Mouse (Mus musculus): ENCODE results near the gene Sbk3. TPM values are rescaled to one million over a fixed set of nuclear protein-coding genes. Genes with fewer than 3 reads are reported as not detected.

The Sbk3 gene
- total RNA-seq, 1 experiment: not detected

- Histone ChIP-seq H3K9me3 (ENCODE audit: control insufficient read depth, insufficient read depth, low read depth, low read length) (no peaks in the 10 kb centered on the region), H3K4me3 (ENCODE audit: insufficient read depth in 1 of 2, low read depth in 1 of 2, low read length in 2 of 2, poor library complexity in 1 of 2, severe bottlenecking in 1 of 2) (no peak overlapping the region), H3K9ac (ENCODE audit: insufficient read depth, low read depth, low read length, poor library complexity, severe bottlenecking) (no peak overlapping the region), H3K36me3 (ENCODE audit: control insufficient read depth, insufficient read depth, low read length, poor library complexity, severe bottlenecking) (no peaks in the 10 kb centered on the region), H3K27ac (ENCODE audit: insufficient read depth, low read depth, low read length, poor library complexity, severe bottlenecking) (no peak overlapping the region), H3K4me1 (ENCODE audit: control insufficient read depth in 2 of 2, insufficient read depth in 2 of 2, low read length in 2 of 2, poor library complexity in 1 of 2) (0 out of 4 replicates have a peak, but pooled peaks cover 0 to 2% of the 10 kb centered on the region in 2 experiments)
- DNase-seq (ENCODE audit: low read depth, low spot score): no peak
- in situ Hi-C loops (cut with MboI; ENCODE audit: low sequenced_read_pairs in 2 of 2, unreplicated experiment in 2 of 2): no loop called here
- no peak for TF ChIP-seq HCFC1 (IDR thresholded peaks at IDR 0.05; ENCODE audit: borderline replicate concordance, insufficient read depth, low read length)
- no peak for TF ChIP-seq ZC3H11A (IDR thresholded peaks at IDR 0.05; ENCODE audit: borderline replicate concordance, low read depth, low read length)
- no peak for TF ChIP-seq ZNF384 (IDR thresholded peaks at IDR 0.05; ENCODE audit: low read depth, low read length)
- no peak for TF ChIP-seq CHD2 (IDR thresholded peaks at IDR 0.05; ENCODE audit: low read depth, low read length)
These were observed 28.9 kb upstream of the Sbk3 start for GRCm38 (mm10) chr7:4999876-5000275.

GRCm38 (mm10) chr7:4996934-4997333, 26.0 kb upstream of the Sbk3 start:
- Histone ChIP-seq H3K36me3 (ENCODE audit: control insufficient read depth, insufficient read depth, low read length, poor library complexity, severe bottlenecking) (no peaks in the 10 kb centered on the region), H3K27ac (ENCODE audit: insufficient read depth, low read depth, low read length, poor library complexity, severe bottlenecking) (no peak overlapping the region), H3K4me3 (ENCODE audit: insufficient read depth in 1 of 2, low read depth in 1 of 2, low read length in 2 of 2, poor library complexity in 1 of 2, severe bottlenecking in 1 of 2) (0 out of 4 replicates have a peak overlapping the region, but pooled peaks of 1 of the 2 experiments have one; percentile 65), H3K9ac (ENCODE audit: insufficient read depth, low read depth, low read length, poor library complexity, severe bottlenecking) (no peak overlapping the region), H3K4me1 (ENCODE audit: control insufficient read depth in 2 of 2, insufficient read depth in 2 of 2, low read length in 2 of 2, poor library complexity in 1 of 2) (peaks cover 0 to 3% of the 10 kb centered on the region in 2 experiments; a peak in 1 of 4 replicates), H3K9me3 (ENCODE audit: control insufficient read depth, insufficient read depth, low read depth, low read length) (no peaks in the 10 kb centered on the region)
- TF ChIP-seq HCFC1 (IDR thresholded peaks at IDR 0.05; ENCODE audit: borderline replicate concordance, insufficient read depth, low read length) (no peak), ZC3H11A (IDR thresholded peaks at IDR 0.05; ENCODE audit: borderline replicate concordance, low read depth, low read length) (no peak), MAFK (IDR thresholded peaks at IDR 0.05; ENCODE audit: insufficient read depth, low read depth, low read length) (no peak), CHD2 (IDR thresholded peaks at IDR 0.05; ENCODE audit: low read depth, low read length) (no peak), ZNF384 (IDR thresholded peaks at IDR 0.05; ENCODE audit: low read depth, low read length) (no peak)
- in situ Hi-C loops (cut with MboI; ENCODE audit: low sequenced_read_pairs in 2 of 2, unreplicated experiment in 2 of 2): no loop called here
- no peak for DNase-seq (ENCODE audit: low read depth, low spot score)

- Histone ChIP-seq H3K4me3 (ENCODE audit: insufficient read depth in 1 of 2, low read depth in 1 of 2, low read length in 2 of 2, poor library complexity in 1 of 2, severe bottlenecking in 1 of 2) (peak within 1 kb of the TSS; percentile 85 to 86), H3K9ac (ENCODE audit: insufficient read depth, low read depth, low read length, poor library complexity, severe bottlenecking) (peak within 1 kb of the TSS; percentile 72), H3K36me3 (ENCODE audit: control insufficient read depth, insufficient read depth, low read length, poor library complexity, severe bottlenecking) (no peaks in the 10 kb centered on the region), H3K27ac (ENCODE audit: insufficient read depth, low read depth, low read length, poor library complexity, severe bottlenecking) (no peak within 1 kb of the TSS), H3K9me3 (ENCODE audit: control insufficient read depth, insufficient read depth, low read depth, low read length) (no peaks in the 10 kb centered on the region), H3K4me1 (ENCODE audit: control insufficient read depth in 2 of 2, insufficient read depth in 2 of 2, low read length in 2 of 2, poor library complexity in 1 of 2) (peaks cover 0 to 3% of the 10 kb centered on the region in 2 experiments; a peak in 1 of 4 replicates)
- DNase-seq (ENCODE audit: low read depth, low spot score): no peak
- in situ Hi-C loops (cut with MboI; ENCODE audit: low sequenced_read_pairs in 2 of 2, unreplicated experiment in 2 of 2): no loop called here
- TF ChIP-seq HCFC1 (IDR thresholded peaks at IDR 0.05; ENCODE audit: borderline replicate concordance, insufficient read depth, low read length) (no peak), CHD2 (IDR thresholded peaks at IDR 0.05; ENCODE audit: low read depth, low read length) (no peak), ZC3H11A (IDR thresholded peaks at IDR 0.05; ENCODE audit: borderline replicate concordance, low read depth, low read length) (no peak), MAFK (IDR thresholded peaks at IDR 0.05; ENCODE audit: insufficient read depth, low read depth, low read length) (no peak), ZNF384 (IDR thresholded peaks at IDR 0.05; ENCODE audit: low read depth, low read length) (no peak)
These were observed 25.3 kb upstream of the Sbk3 start, which contains the start of gene Zfp579 for GRCm38 (mm10) chr7:4996003-4996895. Gene Zfp579, minus strand, starts transcription at chr7:4996158.

- Histone ChIP-seq H3K36me3 (ENCODE audit: control insufficient read depth, insufficient read depth, low read length, poor library complexity, severe bottlenecking) (no peaks in the 10 kb centered on the region), H3K4me1 (ENCODE audit: control insufficient read depth in 2 of 2, insufficient read depth in 2 of 2, low read length in 2 of 2, poor library complexity in 1 of 2) (peaks cover 0 to 3% of the 10 kb centered on the region in 2 experiments; a peak in 1 of 4 replicates), H3K9ac (ENCODE audit: insufficient read depth, low read depth, low read length, poor library complexity, severe bottlenecking) (peak overlapping the region; percentile 72), H3K9me3 (ENCODE audit: control insufficient read depth, insufficient read depth, low read depth, low read length) (no peaks in the 10 kb centered on the region), H3K4me3 (ENCODE audit: insufficient read depth in 1 of 2, low read depth in 1 of 2, low read length in 2 of 2, poor library complexity in 1 of 2, severe bottlenecking in 1 of 2) (peak overlapping the region; percentile 85 to 86), H3K27ac (ENCODE audit: insufficient read depth, low read depth, low read length, poor library complexity, severe bottlenecking) (no peak overlapping the region)
- DNase-seq (ENCODE audit: low read depth, low spot score): no peak
- in situ Hi-C loops (cut with MboI; ENCODE audit: low sequenced_read_pairs in 2 of 2, unreplicated experiment in 2 of 2): no loop called here
- no peak for TF ChIP-seq CHD2 (IDR thresholded peaks at IDR 0.05; ENCODE audit: low read depth, low read length)
- no peak for TF ChIP-seq ZNF384 (IDR thresholded peaks at IDR 0.05; ENCODE audit: low read depth, low read length)
- TF ChIP-seq MAFK (IDR thresholded peaks at IDR 0.05; ENCODE audit: insufficient read depth, low read depth, low read length): no peak
- TF ChIP-seq HCFC1 (IDR thresholded peaks at IDR 0.05; ENCODE audit: borderline replicate concordance, insufficient read depth, low read length): 0 out of 2 replicates have a peak, but pooled peaks have one; percentile 7
- TF ChIP-seq ZC3H11A (IDR thresholded peaks at IDR 0.05; ENCODE audit: borderline replicate concordance, low read depth, low read length): no peak
These were observed 24.5 kb upstream of the Sbk3 start for GRCm38 (mm10) chr7:4995268-4996002.

Measured in ES-E14 (cell line).